Mouse (Mus musculus): ENCODE data around the gene Zfp800. TPM values are rescaled to one million over a fixed set of nuclear protein-coding genes. Genes with fewer than 3 reads are reported as not detected.

The Zfp800 gene
- polyA plus RNA-seq, 1 experiment from 2014 or later, result 26.0 TPM

GRCm38 (mm10) chr6:28381983-28382382 is 15.8 kb downstream of the Zfp800 start:
- no peaks in the 10 kb centered on the region for H3K9me3 ChIP-seq (ENCODE audit: control insufficient read depth, low read length)
- H3K4me2 ChIP-seq (ENCODE audit: low read depth, low read length, severe bottlenecking), result no peak overlapping the region
- WGBS, result 63% methylated on average over 4 of the region's 4 CpGs
- no peaks in the 10 kb centered on the region for H3K27me3 ChIP-seq (ENCODE audit: control insufficient read depth, insufficient read depth, low read length)
- H3K4me1 ChIP-seq (replicated peaks; ENCODE audit: control insufficient read depth, insufficient read depth, low read length), result no peaks in the 10 kb centered on the region
- DNase-seq (ENCODE audit: low spot score) (no peak), ATAC-seq (replicated peaks; ENCODE audit: low FRiP score) (no peak)
- H3K4me3 ChIP-seq (ENCODE audit: low read depth, low read length), result no peak overlapping the region
- no peak overlapping the region for H3K9ac ChIP-seq (ENCODE audit: low read length)
- H3K27ac ChIP-seq (ENCODE audit: low read depth, low read length), result no peak overlapping the region
- no peaks in the 10 kb centered on the region for H3K36me3 ChIP-seq (ENCODE audit: control insufficient read depth, insufficient read depth, low read length)

- Histone ChIP-seq H3K4me3 (ENCODE audit: low read depth, low read length) (no peak overlapping the region), H3K4me2 (ENCODE audit: low read depth, low read length, severe bottlenecking) (no peak overlapping the region), H3K9me3 (ENCODE audit: control insufficient read depth, low read length) (no peaks in the 10 kb centered on the region), H3K9ac (ENCODE audit: low read length) (no peak overlapping the region), H3K36me3 (ENCODE audit: control insufficient read depth, insufficient read depth, low read length) (no peaks in the 10 kb centered on the region), H3K27ac (ENCODE audit: low read depth, low read length) (no peak overlapping the region), H3K4me1 (replicated peaks; ENCODE audit: control insufficient read depth, insufficient read depth, low read length) (no peaks in the 10 kb centered on the region), H3K27me3 (ENCODE audit: control insufficient read depth, insufficient read depth, low read length) (no peaks in the 10 kb centered on the region)
- ATAC-seq (replicated peaks; ENCODE audit: low FRiP score), result peak; percentile 81
- no peak for DNase-seq (ENCODE audit: low spot score)
- 62% methylated on average over 6 of the region's 6 CpGs for WGBS
Measured at GRCm38 (mm10) chr6:28369966-28370683, 27.7 kb downstream of the Zfp800 start.

- 66% methylated on average over 9 of the region's 9 CpGs for WGBS
- DNase-seq (ENCODE audit: low spot score), result no peak
- ATAC-seq (replicated peaks; ENCODE audit: low FRiP score), result peak; percentile 63; the same call in 1 of the 2 replicates
- Histone ChIP-seq H3K4me1 (replicated peaks; ENCODE audit: control insufficient read depth, insufficient read depth, low read length) (no peaks in the 10 kb centered on the region), H3K36me3 (ENCODE audit: control insufficient read depth, insufficient read depth, low read length) (no peaks in the 10 kb centered on the region), H3K4me2 (ENCODE audit: low read depth, low read length, severe bottlenecking) (no peak overlapping the region), H3K9ac (ENCODE audit: low read length) (no peak overlapping the region), H3K9me3 (ENCODE audit: control insufficient read depth, low read length) (no peaks in the 10 kb centered on the region), H3K4me3 (ENCODE audit: low read depth, low read length) (no peak overlapping the region), H3K27me3 (ENCODE audit: control insufficient read depth, insufficient read depth, low read length) (no peaks in the 10 kb centered on the region), H3K27ac (ENCODE audit: low read depth, low read length) (no peak overlapping the region)
Measured at GRCm38 (mm10) chr6:28367575-28367974, 30.2 kb downstream of the Zfp800 start.

GRCm38 (mm10) chr6:28351066-28351465 is 46.7 kb downstream of the Zfp800 start:
- ATAC-seq (replicated peaks; ENCODE audit: low FRiP score) (no peak), DNase-seq (ENCODE audit: low spot score) (no peak)
- H3K27ac ChIP-seq (ENCODE audit: low read depth, low read length), result no peak overlapping the region
- H3K9ac ChIP-seq (ENCODE audit: low read length), result no peak overlapping the region
- no peaks in the 10 kb centered on the region for H3K27me3 ChIP-seq (ENCODE audit: control insufficient read depth, insufficient read depth, low read length)
- H3K4me2 ChIP-seq (ENCODE audit: low read depth, low read length, severe bottlenecking), result no peak overlapping the region
- no peaks in the 10 kb centered on the region for H3K36me3 ChIP-seq (ENCODE audit: control insufficient read depth, insufficient read depth, low read length)
- 65% methylated on average over 3 of the region's 3 CpGs for WGBS
- H3K9me3 ChIP-seq (ENCODE audit: control insufficient read depth, low read length), result no peaks in the 10 kb centered on the region
- H3K4me1 ChIP-seq (replicated peaks; ENCODE audit: control insufficient read depth, insufficient read depth, low read length), result no peaks in the 10 kb centered on the region
- H3K4me3 ChIP-seq (ENCODE audit: low read depth, low read length), result no peak overlapping the region

GRCm38 (mm10) chr6:28345677-28346076 is 52.1 kb downstream of the Zfp800 start:
- Histone ChIP-seq H3K9ac (ENCODE audit: low read length) (no peak overlapping the region), H3K4me2 (ENCODE audit: low read depth, low read length, severe bottlenecking) (no peak overlapping the region), H3K4me1 (replicated peaks; ENCODE audit: control insufficient read depth, insufficient read depth, low read length) (no peaks in the 10 kb centered on the region), H3K4me3 (ENCODE audit: low read depth, low read length) (no peak overlapping the region), H3K9me3 (ENCODE audit: control insufficient read depth, low read length) (no peaks in the 10 kb centered on the region), H3K36me3 (ENCODE audit: control insufficient read depth, insufficient read depth, low read length) (no peaks in the 10 kb centered on the region), H3K27ac (ENCODE audit: low read depth, low read length) (no peak overlapping the region), H3K27me3 (ENCODE audit: control insufficient read depth, insufficient read depth, low read length) (no peaks in the 10 kb centered on the region)
- no peak for DNase-seq (ENCODE audit: low spot score)
- ATAC-seq (replicated peaks; ENCODE audit: low FRiP score), result no peak

GRCm38 (mm10) chr6:28345181-28345580 is 52.6 kb downstream of the Zfp800 start:
- no peaks in the 10 kb centered on the region for H3K9me3 ChIP-seq (ENCODE audit: control insufficient read depth, low read length)
- H3K27ac ChIP-seq (ENCODE audit: low read depth, low read length), result no peak overlapping the region
- no peak overlapping the region for H3K9ac ChIP-seq (ENCODE audit: low read length)
- H3K4me3 ChIP-seq (ENCODE audit: low read depth, low read length), result no peak overlapping the region
- 58% methylated on average over 7 of the region's 7 CpGs for WGBS
- no peaks in the 10 kb centered on the region for H3K4me1 ChIP-seq (replicated peaks; ENCODE audit: control insufficient read depth, insufficient read depth, low read length)
- ATAC-seq (replicated peaks; ENCODE audit: low FRiP score), result no peak
- DNase-seq (ENCODE audit: low spot score), result no peak
- H3K36me3 ChIP-seq (ENCODE audit: control insufficient read depth, insufficient read depth, low read length), result no peaks in the 10 kb centered on the region
- H3K27me3 ChIP-seq (ENCODE audit: control insufficient read depth, insufficient read depth, low read length), result no peaks in the 10 kb centered on the region
- H3K4me2 ChIP-seq (ENCODE audit: low read depth, low read length, severe bottlenecking), result no peak overlapping the region

GRCm38 (mm10) chr6:28342863-28343262 is 54.9 kb downstream of the Zfp800 start:
- H3K4me3 ChIP-seq (ENCODE audit: low read depth, low read length), result no peak overlapping the region
- DNase-seq (ENCODE audit: low spot score) (no peak), ATAC-seq (replicated peaks; ENCODE audit: low FRiP score) (no peak)
- no peak overlapping the region for H3K9ac ChIP-seq (ENCODE audit: low read length)
- H3K9me3 ChIP-seq (ENCODE audit: control insufficient read depth, low read length), result no peaks in the 10 kb centered on the region
- H3K4me2 ChIP-seq (ENCODE audit: low read depth, low read length, severe bottlenecking), result no peak overlapping the region
- H3K4me1 ChIP-seq (replicated peaks; ENCODE audit: control insufficient read depth, insufficient read depth, low read length), result no peaks in the 10 kb centered on the region
- no peaks in the 10 kb centered on the region for H3K27me3 ChIP-seq (ENCODE audit: control insufficient read depth, insufficient read depth, low read length)
- 90% methylated on average over 5 of the region's 5 CpGs for WGBS
- no peak overlapping the region for H3K27ac ChIP-seq (ENCODE audit: low read depth, low read length)
- no peaks in the 10 kb centered on the region for H3K36me3 ChIP-seq (ENCODE audit: control insufficient read depth, insufficient read depth, low read length)

GRCm38 (mm10) chr6:28341174-28341573 is 56.6 kb downstream of the Zfp800 start:
- Histone ChIP-seq H3K4me3 (ENCODE audit: low read depth, low read length) (no peak overlapping the region), H3K36me3 (ENCODE audit: control insufficient read depth, insufficient read depth, low read length) (no peaks in the 10 kb centered on the region), H3K27ac (ENCODE audit: low read depth, low read length) (no peak overlapping the region), H3K4me2 (ENCODE audit: low read depth, low read length, severe bottlenecking) (no peak overlapping the region), H3K4me1 (replicated peaks; ENCODE audit: control insufficient read depth, insufficient read depth, low read length) (no peaks in the 10 kb centered on the region), H3K9me3 (ENCODE audit: control insufficient read depth, low read length) (no peaks in the 10 kb centered on the region), H3K27me3 (ENCODE audit: control insufficient read depth, insufficient read depth, low read length) (no peaks in the 10 kb centered on the region), H3K9ac (ENCODE audit: low read length) (no peak overlapping the region)
- 92% methylated on average over 4 of the region's 4 CpGs for WGBS
- ATAC-seq (replicated peaks; ENCODE audit: low FRiP score), result no peak
- DNase-seq (ENCODE audit: low spot score), result no peak

- WGBS, result 92% methylated on average over 5 of the region's 5 CpGs
Measured at GRCm38 (mm10) chr6:28339410-28339809, 58.4 kb downstream of the Zfp800 start.

More at GRCm38 (mm10) chr6:28339410-28339809, 58.4 kb downstream of the Zfp800 start:
- no peaks in the 10 kb centered on the region for H3K27me3 ChIP-seq (ENCODE audit: control insufficient read depth, insufficient read depth, low read length)
- H3K4me3 ChIP-seq (ENCODE audit: low read depth, low read length), result no peak overlapping the region
- DNase-seq (ENCODE audit: low spot score), result no peak
- no peak overlapping the region for H3K9ac ChIP-seq (ENCODE audit: low read length)
- ATAC-seq (replicated peaks; ENCODE audit: low FRiP score), result no peak
- no peaks in the 10 kb centered on the region for H3K9me3 ChIP-seq (ENCODE audit: control insufficient read depth, low read length)
- H3K4me1 ChIP-seq (replicated peaks; ENCODE audit: control insufficient read depth, insufficient read depth, low read length), result no peaks in the 10 kb centered on the region
- H3K27ac ChIP-seq (ENCODE audit: low read depth, low read length), result no peak overlapping the region
- H3K4me2 ChIP-seq (ENCODE audit: low read depth, low read length, severe bottlenecking), result no peak overlapping the region
- no peaks in the 10 kb centered on the region for H3K36me3 ChIP-seq (ENCODE audit: control insufficient read depth, insufficient read depth, low read length)
